Mouse (Mus musculus) stomach, embryonic 14.5 days (tissue): Measurements from ENCODE around the gene Wdtc1. TPM values are rescaled to one million over a fixed set of nuclear protein-coding genes. Genes with fewer than 3 reads are reported as not detected.
A peak's percentile ranks its signal among the peaks of the same experiment; 100 is the strongest.

ENCODE experiments used
- ATAC-seq: fragments of 200-750 bp; cut with Nextera tagmentation; 2 replicates; pipeline ENCODE4 v1.8.0; 2017; ENCODE audit warnings: low read depth, moderate TSS enrichment; ENCODE audit not compliant: insufficient number of reproducible peaks, insufficient read depth, low FRiP score
- H3K27ac ChIP-seq: fragments of 300-500 bp; sonication (generic); 2 replicates; pipeline ENCODE4 v1.5.1; 2014; ENCODE audit warnings: mild to moderate bottlenecking, low read length, moderate library complexity, mixed read lengths
- H3K27me3 ChIP-seq: fragments of 300-500 bp; sonication (generic); 2 replicates; pipeline ENCODE4 v1.6.1; 2014; ENCODE audit warnings: low read length, control low read depth, mixed read lengths; ENCODE audit not compliant: control insufficient read depth, insufficient read depth
- H3K36me3 ChIP-seq: fragments of 300-500 bp; sonication (generic); 2 replicates; pipeline ENCODE4 v1.6.1; 2014; ENCODE audit warnings: mild to moderate bottlenecking, control low read depth, low read length, moderate library complexity, mixed read lengths; ENCODE audit not compliant: control insufficient read depth, insufficient read depth
- H3K4me1 ChIP-seq: fragments of 300-500 bp; sonication (generic); 2 replicates; pipeline ENCODE4 v1.6.1; 2014; ENCODE audit warnings: low read length, control low read depth, mixed read lengths; ENCODE audit not compliant: control insufficient read depth, insufficient read depth
- H3K4me2 ChIP-seq: fragments of 300-500 bp; sonication (generic); replicated peaks from 2 replicates; pipeline ENCODE4 v1.6.1; 2014; ENCODE audit warnings: low read depth, low read length, control low read depth
- H3K4me3 ChIP-seq: fragments of 300-500 bp; sonication (generic); 2 replicates; pipeline ENCODE4 v1.5.1; 2014; ENCODE audit warnings: low read depth, low read length, control low read depth
- H3K9ac ChIP-seq: fragments of 300-500 bp; sonication (generic); replicated peaks from 2 replicates; pipeline ENCODE4 v1.6.1; 2014; ENCODE audit warnings: low read depth, mild to moderate bottlenecking, control low read depth, low read length, moderate library complexity, mixed read lengths
- H3K9me3 ChIP-seq: fragments of 300-500 bp; sonication (generic); 2 replicates; pipeline ENCODE4 v1.6.1; 2016; ENCODE audit warnings: low read depth, low read length, control low read depth; ENCODE audit not compliant: control insufficient read depth
- WGBS: fragments of 180-500 bp; shearing (Covaris S2); extraction: QIAGEN DNeasy Blood & Tissue Kit; methylation state at CpG from one replicate; pipeline ENCODE4 v1.1.7; 2014; 5-methylcytosine and 5-hydroxymethylcytosine counted together
- polyA plus RNA-seq: library from polyadenylated mRNA; unstranded; fragments of >200 nt; fragmentation: Nextera tagmentation; extraction: Ambion mirVana; gene quantifications from 2 replicates; pipeline ENCODE4 v1.2.1, GENCODE M21; 2014

The Wdtc1 gene
- polyA plus RNA-seq, 1 experiment from 2014 or later = 19.9 TPM

- Histone ChIP-seq H3K36me3 (peaks cover 34% of the 10 kb centered on the region), H3K4me2 (no peak overlapping the region), H3K4me1 (peaks cover 17% of the 10 kb centered on the region), H3K27me3 (no peaks in the 10 kb centered on the region), H3K9ac (no peak overlapping the region), H3K27ac (no peak overlapping the region), H3K4me3 (no peak overlapping the region), H3K9me3 (no peaks in the 10 kb centered on the region)
- no peak for ATAC-seq
- 86% methylated on average over 11 of the region's 11 CpGs for WGBS
Measured at GRCm38 (mm10) chr4:133300421-133300820, 52.9 kb downstream of the Wdtc1 start.

GRCm38 (mm10) chr4:133299701-133300100 lies 53.6 kb downstream of the Wdtc1 start:
- H3K4me2 ChIP-seq = no peak overlapping the region
- H3K9me3 ChIP-seq = no peaks in the 10 kb centered on the region
- peaks cover 17% of the 10 kb centered on the region for H3K4me1 ChIP-seq
- ATAC-seq = no peak; the same call in 1 of the 2 replicates
- H3K36me3 ChIP-seq = peaks cover 34% of the 10 kb centered on the region
- H3K9ac ChIP-seq = no peak overlapping the region
- H3K27me3 ChIP-seq = no peaks in the 10 kb centered on the region
- peak overlapping the region; percentile 33; the same call in 1 of the 2 replicates for H3K27ac ChIP-seq
- 47% methylated on average over 5 of the region's 5 CpGs for WGBS
- H3K4me3 ChIP-seq = no peak overlapping the region

GRCm38 (mm10) chr4:133298516-133299365 lies 54.5 kb downstream of the Wdtc1 start:
- H3K27me3 ChIP-seq = no peaks in the 10 kb centered on the region
- 49% methylated on average over 12 of the region's 12 CpGs for WGBS
- H3K36me3 ChIP-seq = peaks cover 34% of the 10 kb centered on the region
- no peak overlapping the region for H3K9ac ChIP-seq
- ATAC-seq = no peak
- no peaks in the 10 kb centered on the region for H3K9me3 ChIP-seq
- no peak overlapping the region for H3K4me3 ChIP-seq
- H3K4me2 ChIP-seq = no peak overlapping the region
- peak overlapping the region; percentile 45 for H3K27ac ChIP-seq
- H3K4me1 ChIP-seq = peaks cover 18% of the 10 kb centered on the region

- peak; percentile 73; the same call in 1 of the 2 replicates for ATAC-seq
- Histone ChIP-seq H3K4me1 (peaks cover 27% of the 10 kb centered on the region), H3K4me3 (no peak overlapping the region), H3K9me3 (no peaks in the 10 kb centered on the region), H3K36me3 (peaks cover 29% of the 10 kb centered on the region), H3K4me2 (no peak overlapping the region), H3K27ac (peak overlapping the region; percentile 45; the same call in 1 of the 2 replicates), H3K9ac (no peak overlapping the region), H3K27me3 (no peaks in the 10 kb centered on the region)
- 3% methylated on average over 5 of the region's 5 CpGs for WGBS
Measured at GRCm38 (mm10) chr4:133297801-133298238, 55.5 kb downstream of the Wdtc1 start.

- Histone ChIP-seq H3K9ac (0 out of 2 replicates have a peak overlapping the region, but pooled peaks have one; percentile 3), H3K27ac (0 out of 2 replicates have a peak overlapping the region, but pooled peaks have one; percentile 15)
- WGBS = 66% methylated on average over 10 of the region's 10 CpGs
Measured at GRCm38 (mm10) chr4:133297360-133297759, 55.9 kb downstream of the Wdtc1 start.

GRCm38 (mm10) chr4:133294084-133294483 lies 59.2 kb downstream of the Wdtc1 start:
- H3K4me1 ChIP-seq = peaks cover 31% of the 10 kb centered on the region
- no peak for ATAC-seq
- H3K4me3 ChIP-seq = no peak overlapping the region
- 46% methylated on average over 11 of the region's 11 CpGs for WGBS
- no peak overlapping the region for H3K9ac ChIP-seq
- H3K27ac ChIP-seq = no peak overlapping the region
- H3K36me3 ChIP-seq = peaks cover 21% of the 10 kb centered on the region; the same call in 1 of the 2 replicates
- no peaks in the 10 kb centered on the region for H3K9me3 ChIP-seq
- H3K27me3 ChIP-seq = no peaks in the 10 kb centered on the region
- no peak overlapping the region for H3K4me2 ChIP-seq

More at GRCm38 (mm10) chr4:133297360-133297759, 55.9 kb downstream of the Wdtc1 start:
- H3K4me2 ChIP-seq = no peak overlapping the region
- no peaks in the 10 kb centered on the region for H3K27me3 ChIP-seq
- no peaks in the 10 kb centered on the region for H3K9me3 ChIP-seq
- H3K36me3 ChIP-seq = peaks cover 29% of the 10 kb centered on the region
- ATAC-seq = no peak
- no peak overlapping the region for H3K4me3 ChIP-seq
- H3K4me1 ChIP-seq = peaks cover 31% of the 10 kb centered on the region

- WGBS = 23% methylated on average over 23 of the region's 24 CpGs
- H3K36me3 ChIP-seq = peaks cover 21% of the 10 kb centered on the region; the same call in 1 of the 2 replicates
- no peaks in the 10 kb centered on the region for H3K9me3 ChIP-seq
- H3K4me1 ChIP-seq = peaks cover 23% of the 10 kb centered on the region
- H3K27me3 ChIP-seq = no peaks in the 10 kb centered on the region
- H3K4me3 ChIP-seq = no peak overlapping the region
- ATAC-seq = peak; percentile 57; the same call in 1 of the 2 replicates
- peak overlapping the region; percentile 3; the same call in 1 of the 2 replicates for H3K9ac ChIP-seq
- peak overlapping the region; percentile 55; the same call in 1 of the 2 replicates for H3K27ac ChIP-seq
- H3K4me2 ChIP-seq = no peak overlapping the region
Measured at GRCm38 (mm10) chr4:133292901-133293843, 60.1 kb downstream of the Wdtc1 start.

GRCm38 (mm10) chr4:133292405-133292804 lies 60.9 kb downstream of the Wdtc1 start:
- WGBS = 73% methylated on average over 4 of the region's 4 CpGs
- 0 out of 2 replicates have a peak, but pooled peaks have one; percentile 12 for ATAC-seq
- Histone ChIP-seq H3K27ac (peak overlapping the region; percentile 55; the same call in 1 of the 2 replicates), H3K9ac (0 out of 2 replicates have a peak overlapping the region, but pooled peaks have one; percentile 3), H3K9me3 (no peaks in the 10 kb centered on the region), H3K4me2 (no peak overlapping the region), H3K36me3 (peaks cover 19% of the 10 kb centered on the region; the same call in 1 of the 2 replicates), H3K4me1 (peaks cover 16% of the 10 kb centered on the region), H3K27me3 (no peaks in the 10 kb centered on the region), H3K4me3 (no peak overlapping the region)
